Mouse (Mus musculus) thymus, adult 2 months (tissue): ENCODE results near the gene Dab1.

Source experiments
- CTCF ChIP-seq: fragments of 200-500 bp; IDR thresholded peaks from 2 replicates; pipeline ENCODE4 v1.5.1; 2012; ENCODE audit warnings: mild to moderate bottlenecking, control low read depth, low read length, moderate library complexity, borderline replicate concordance; ENCODE audit not compliant: control insufficient read depth, poor library complexity, insufficient read depth; ENCODE audit errors: extremely low read depth
- POLR2A ChIP-seq: fragments of 200-500 bp; IDR thresholded peaks from 2 replicates; pipeline ENCODE4 v1.6.1; 2012; ENCODE audit warnings: mild to moderate bottlenecking, low read length, control low read depth, moderate library complexity; ENCODE audit not compliant: control insufficient read depth, poor library complexity, insufficient read depth; ENCODE audit errors: extremely low read depth

GRCm38 (mm10) chr4:104555408-104555807 is 936.2 kb downstream of the Dab1 start:
- TF ChIP-seq CTCF (no peak), POLR2A (no peak)
